Mouse (Mus musculus) stomach, embryonic 16.5 days (tissue): ENCODE measurements around the gene Mfap4. TPM values are rescaled to one million over a fixed set of nuclear protein-coding genes. Genes with fewer than 3 reads are reported as not detected.

Experiments used
- ATAC-seq: fragments of 200-750 bp; cut with Nextera tagmentation; 2 replicates; pipeline ENCODE4 v1.8.0; 2017; ENCODE audit warnings: moderate number of reproducible peaks, moderate TSS enrichment; ENCODE audit not compliant: insufficient read depth, low FRiP score
- H3K27ac ChIP-seq: fragments of 300-500 bp; sonication (generic); 2 replicates; pipeline ENCODE4 v1.5.1; 2014; ENCODE audit warnings: low read length
- H3K27me3 ChIP-seq: fragments of 300-500 bp; sonication (generic); 2 replicates; pipeline ENCODE4 v1.6.1; 2014; ENCODE audit warnings: low read length, control low read depth, mixed read lengths; ENCODE audit not compliant: control insufficient read depth, insufficient read depth
- H3K36me3 ChIP-seq: fragments of 300-500 bp; sonication (generic); 2 replicates; pipeline ENCODE4 v1.6.1; 2014; ENCODE audit warnings: low read length; ENCODE audit not compliant: control insufficient read depth, insufficient read depth
- H3K4me1 ChIP-seq: fragments of 300-500 bp; sonication (generic); 2 replicates; pipeline ENCODE4 v1.6.1; 2014; ENCODE audit warnings: low read length, control low read depth, mixed read lengths; ENCODE audit not compliant: control insufficient read depth, insufficient read depth
- H3K4me2 ChIP-seq: fragments of 300-500 bp; sonication (generic); 2 replicates; pipeline ENCODE4 v1.6.1; 2014; ENCODE audit warnings: low read depth, low read length, mixed read lengths
- H3K4me3 ChIP-seq: fragments of 300-500 bp; sonication (generic); replicated peaks from 2 replicates; pipeline ENCODE4 v1.5.1; 2014; ENCODE audit warnings: mild to moderate bottlenecking, low read length
- H3K9ac ChIP-seq: fragments of 300-500 bp; sonication (generic); 2 replicates; pipeline ENCODE4 v1.6.1; 2014; ENCODE audit warnings: low read length
- H3K9me3 ChIP-seq: fragments of 300-500 bp; sonication (generic); replicated peaks from 2 replicates; pipeline ENCODE4 v1.6.1; 2016; ENCODE audit warnings: low read length, control low read depth; ENCODE audit not compliant: control insufficient read depth
- WGBS: fragments of 180-500 bp; shearing (Covaris S2); extraction: QIAGEN DNeasy Blood & Tissue Kit; methylation state at CpG from one replicate; pipeline ENCODE4 v1.1.7; 2014; 5-methylcytosine and 5-hydroxymethylcytosine counted together
- polyA plus RNA-seq: library from polyadenylated mRNA; unstranded; fragments of >200 nt; fragmentation: Nextera tagmentation; extraction: Ambion mirVana; gene quantifications from 2 replicates; pipeline ENCODE4 v1.2.1, GENCODE M21; 2015

The Mfap4 gene
- polyA plus RNA-seq, 1 experiment from 2014 or later: 402 TPM

- 72% methylated on average over 24 of the region's 24 CpGs for WGBS
- no peak for ATAC-seq
- no peak overlapping the region for H3K4me2 ChIP-seq
- peak overlapping the region; percentile 64 for H3K27ac ChIP-seq
- H3K4me1 ChIP-seq: peaks cover 12% of the 10 kb centered on the region
- no peaks in the 10 kb centered on the region for H3K9me3 ChIP-seq
- no peaks in the 10 kb centered on the region for H3K36me3 ChIP-seq
- H3K9ac ChIP-seq: no peak overlapping the region
- H3K27me3 ChIP-seq: no peaks in the 10 kb centered on the region
- no peak overlapping the region for H3K4me3 ChIP-seq
Measured at GRCm38 (mm10) chr11:61449499-61450292, 35.5 kb upstream of the Mfap4 start.

GRCm38 (mm10) chr11:61464071-61464470 is 21.2 kb upstream of the Mfap4 start:
- Histone ChIP-seq H3K27ac (peak overlapping the region; percentile 42), H3K27me3 (no peaks in the 10 kb centered on the region), H3K9ac (no peak overlapping the region), H3K4me3 (no peak overlapping the region), H3K36me3 (no peaks in the 10 kb centered on the region), H3K9me3 (no peaks in the 10 kb centered on the region), H3K4me2 (no peak overlapping the region), H3K4me1 (peaks cover 11% of the 10 kb centered on the region)
- ATAC-seq: no peak
- 55% methylated on average over 2 of the region's 2 CpGs for WGBS

- no peak overlapping the region for H3K4me2 ChIP-seq
- peak; percentile 71; the same call in 1 of the 2 replicates for ATAC-seq
- no peaks in the 10 kb centered on the region for H3K9me3 ChIP-seq
- no peaks in the 10 kb centered on the region for H3K36me3 ChIP-seq
- peak overlapping the region; percentile 90 for H3K27ac ChIP-seq
- 27% methylated on average over 4 of the region's 4 CpGs for WGBS
- no peak overlapping the region for H3K9ac ChIP-seq
- no peaks in the 10 kb centered on the region for H3K27me3 ChIP-seq
- peaks cover 11% of the 10 kb centered on the region for H3K4me1 ChIP-seq
- H3K4me3 ChIP-seq: no peak overlapping the region
Measured at GRCm38 (mm10) chr11:61465422-61465821, 19.8 kb upstream of the Mfap4 start.

DNA sequence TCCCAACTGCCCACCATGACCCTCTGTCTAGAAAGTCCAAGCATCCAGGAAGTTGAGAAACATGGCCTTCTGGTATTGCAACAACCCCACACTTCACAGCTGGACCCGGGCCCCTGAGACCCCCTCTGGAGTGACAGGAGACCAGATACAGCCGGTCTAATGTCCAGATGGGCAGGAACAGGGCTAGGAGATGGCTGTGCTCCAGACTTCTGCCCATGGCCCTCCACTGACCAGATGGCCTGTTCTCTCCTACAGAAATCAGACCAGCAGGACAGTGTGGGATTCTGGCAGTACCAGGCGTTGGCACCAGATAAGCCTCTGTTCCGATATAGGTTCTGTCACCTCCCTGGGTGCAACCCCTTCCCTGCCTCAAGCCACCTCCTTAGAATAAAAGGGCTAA is 16.7 kb upstream of the Mfap4 start:
- Histone ChIP-seq H3K4me3 (no peak overlapping the region), H3K27me3 (no peaks in the 10 kb centered on the region), H3K9ac (no peak overlapping the region), H3K4me1 (peaks cover 11% of the 10 kb centered on the region), H3K9me3 (no peaks in the 10 kb centered on the region), H3K36me3 (no peaks in the 10 kb centered on the region), H3K27ac (no peak overlapping the region), H3K4me2 (no peak overlapping the region)
- 77% methylated on average over 4 of the region's 4 CpGs for WGBS
- no peak for ATAC-seq

DNA sequence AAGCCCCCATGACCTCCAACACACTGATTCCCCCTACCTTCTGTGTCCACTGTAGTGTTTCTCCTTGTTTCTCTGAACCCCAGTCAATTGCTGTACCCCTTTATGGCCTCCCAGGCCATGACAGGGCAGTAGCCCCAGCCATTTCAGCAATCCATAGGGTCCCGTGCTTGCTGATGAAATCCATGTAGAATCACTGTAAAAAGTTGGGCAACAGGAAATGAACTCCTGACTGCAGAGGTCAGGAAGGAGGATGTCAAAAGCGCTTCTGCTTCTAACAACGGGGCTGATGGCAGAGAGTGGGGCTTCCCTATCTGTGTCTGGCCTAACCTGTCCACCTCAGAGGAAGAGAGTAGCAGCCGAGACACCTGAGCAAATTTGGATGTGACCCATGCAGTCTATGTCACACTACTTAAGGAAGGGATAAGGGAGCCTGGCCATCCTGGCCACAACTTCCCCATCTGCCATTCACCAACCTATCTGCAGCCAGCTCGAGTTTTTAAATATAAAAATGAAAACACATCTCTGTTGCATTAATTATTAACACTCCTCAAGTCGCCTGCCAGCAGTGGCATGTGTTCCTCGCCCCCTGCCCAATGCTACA is 15.8 kb upstream of the Mfap4 start:
- no peaks in the 10 kb centered on the region for H3K36me3 ChIP-seq
- H3K4me2 ChIP-seq: no peak overlapping the region
- no peak overlapping the region for H3K27ac ChIP-seq
- H3K9ac ChIP-seq: no peak overlapping the region
- 57% methylated on average over 7 of the region's 7 CpGs for WGBS
- H3K4me3 ChIP-seq: no peak overlapping the region
- H3K4me1 ChIP-seq: peaks cover 8% of the 10 kb centered on the region
- no peaks in the 10 kb centered on the region for H3K27me3 ChIP-seq
- no peaks in the 10 kb centered on the region for H3K9me3 ChIP-seq
- no peak for ATAC-seq

GRCm38 (mm10) chr11:61470880-61471279 is 14.4 kb upstream of the Mfap4 start:
- no peaks in the 10 kb centered on the region for H3K36me3 ChIP-seq
- no peak overlapping the region for H3K9ac ChIP-seq
- no peak overlapping the region for H3K27ac ChIP-seq
- H3K27me3 ChIP-seq: no peaks in the 10 kb centered on the region
- ATAC-seq: no peak
- H3K4me2 ChIP-seq: no peak overlapping the region
- no peaks in the 10 kb centered on the region for H3K9me3 ChIP-seq
- H3K4me3 ChIP-seq: no peak overlapping the region
- H3K4me1 ChIP-seq: peaks cover 4% of the 10 kb centered on the region; the same call in 1 of the 2 replicates

DNA sequence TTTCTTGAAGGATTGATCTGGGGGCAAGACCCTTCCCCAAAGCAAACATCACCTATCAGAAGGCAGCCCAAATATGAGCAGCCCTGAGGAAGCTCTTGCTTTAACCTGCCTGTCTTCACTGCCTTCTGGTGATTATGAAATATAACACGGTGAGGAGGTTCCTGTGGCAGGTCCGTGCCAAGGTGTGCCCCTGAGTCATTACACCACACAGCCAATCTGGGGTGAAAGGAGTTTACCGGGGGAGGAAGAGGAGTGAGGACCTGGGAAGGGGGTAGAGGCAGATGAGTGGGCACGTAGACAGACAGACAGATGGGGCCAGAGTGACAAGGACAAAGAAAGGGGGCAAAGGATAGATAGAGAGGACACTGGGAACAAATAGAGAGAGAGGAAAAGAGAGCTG is 11.6 kb upstream of the Mfap4 start:
- 74% methylated on average over 4 of the region's 4 CpGs for WGBS
- H3K9ac ChIP-seq: no peak overlapping the region

GRCm38 (mm10) chr11:61476786-61477382 is 8.3 kb upstream of the Mfap4 start:
- Histone ChIP-seq H3K9me3 (no peaks in the 10 kb centered on the region), H3K9ac (no peak overlapping the region), H3K27me3 (no peaks in the 10 kb centered on the region), H3K4me2 (peak overlapping the region; percentile 39), H3K36me3 (no peaks in the 10 kb centered on the region), H3K4me3 (peak overlapping the region; percentile 12; the same call in 1 of the 2 replicates), H3K27ac (no peak overlapping the region), H3K4me1 (peaks cover 10% of the 10 kb centered on the region; the same call in 1 of the 2 replicates)
- 0 out of 2 replicates have a peak, but pooled peaks have one; percentile 71 for ATAC-seq
- WGBS: 35% methylated on average over 12 of the region's 12 CpGs

More for the DNA sequence above, 11.6 kb upstream of the Mfap4 start:
- H3K36me3 ChIP-seq: no peaks in the 10 kb centered on the region
- H3K27ac ChIP-seq: no peak overlapping the region
- H3K4me3 ChIP-seq: no peak overlapping the region
- no peaks in the 10 kb centered on the region for H3K9me3 ChIP-seq
- ATAC-seq: no peak
- H3K4me1 ChIP-seq: 0 out of 2 replicates have a peak, but pooled peaks cover 4% of the 10 kb centered on the region
- H3K4me2 ChIP-seq: no peak overlapping the region
- no peaks in the 10 kb centered on the region for H3K27me3 ChIP-seq
